Mouse (Mus musculus) limb, embryonic 10.5 days (tissue): ENCODE results near the gene AB124611. TPM values are rescaled to one million over a fixed set of nuclear protein-coding genes. Genes with fewer than 3 reads are reported as not detected.
A peak's percentile ranks its signal among the peaks of the same experiment; 100 is the strongest.
"Not testable (repeated sequence)": the region's sequence is repeated elsewhere in the genome, so short reads cannot be mapped to it uniquely, and the experiment has no call there.

ENCODE experiments used
- DNase-seq: peaks from one replicate; pipeline ENCODE4 v3.0.0-alpha.2; 2017; ENCODE audit warnings: low spot score
- H3K27ac ChIP-seq: fragments of 300-500 bp; sonication (generic); 2 replicates; pipeline ENCODE4 v1.5.1; 2016; ENCODE audit warnings: mild to moderate bottlenecking
- H3K27me3 ChIP-seq: fragments of 300-500 bp; sonication (generic); 2 replicates; pipeline ENCODE4 v1.6.1; 2016; ENCODE audit warnings: low read depth, mild to moderate bottlenecking; ENCODE audit not compliant: poor library complexity, severe bottlenecking
- H3K36me3 ChIP-seq: fragments of 300-500 bp; sonication (generic); 2 replicates; pipeline ENCODE4 v1.6.1; 2016; ENCODE audit warnings: mild to moderate bottlenecking, moderate library complexity
- H3K4me1 ChIP-seq: fragments of 300-500 bp; sonication (generic); 2 replicates; pipeline ENCODE4 v1.6.1; 2016
- H3K4me3 ChIP-seq: fragments of 300-500 bp; sonication (generic); 2 replicates; pipeline ENCODE4 v1.5.1; 2016; ENCODE audit warnings: mild to moderate bottlenecking, moderate library complexity
- H3K9me3 ChIP-seq: fragments of 300-500 bp; sonication (generic); replicated peaks from 2 replicates; pipeline ENCODE4 v1.6.1; 2016; ENCODE audit warnings: mild to moderate bottlenecking
- WGBS: fragments of 180-500 bp; shearing (Covaris S2); methylation state at CpG from one replicate; pipeline ENCODE4 v1.1.7; 2016; 5-methylcytosine and 5-hydroxymethylcytosine counted together
- polyA plus RNA-seq: library from polyadenylated mRNA; unstranded; fragments of >200 nt; fragmentation: Nextera tagmentation; extraction: Ambion mirVana; gene quantifications from 2 replicates; pipeline ENCODE4 v1.2.1, GENCODE M21; 2016

Gene AB124611
- 3.6 and 4.3 TPM in 2 replicates for polyA plus RNA-seq

DNA sequence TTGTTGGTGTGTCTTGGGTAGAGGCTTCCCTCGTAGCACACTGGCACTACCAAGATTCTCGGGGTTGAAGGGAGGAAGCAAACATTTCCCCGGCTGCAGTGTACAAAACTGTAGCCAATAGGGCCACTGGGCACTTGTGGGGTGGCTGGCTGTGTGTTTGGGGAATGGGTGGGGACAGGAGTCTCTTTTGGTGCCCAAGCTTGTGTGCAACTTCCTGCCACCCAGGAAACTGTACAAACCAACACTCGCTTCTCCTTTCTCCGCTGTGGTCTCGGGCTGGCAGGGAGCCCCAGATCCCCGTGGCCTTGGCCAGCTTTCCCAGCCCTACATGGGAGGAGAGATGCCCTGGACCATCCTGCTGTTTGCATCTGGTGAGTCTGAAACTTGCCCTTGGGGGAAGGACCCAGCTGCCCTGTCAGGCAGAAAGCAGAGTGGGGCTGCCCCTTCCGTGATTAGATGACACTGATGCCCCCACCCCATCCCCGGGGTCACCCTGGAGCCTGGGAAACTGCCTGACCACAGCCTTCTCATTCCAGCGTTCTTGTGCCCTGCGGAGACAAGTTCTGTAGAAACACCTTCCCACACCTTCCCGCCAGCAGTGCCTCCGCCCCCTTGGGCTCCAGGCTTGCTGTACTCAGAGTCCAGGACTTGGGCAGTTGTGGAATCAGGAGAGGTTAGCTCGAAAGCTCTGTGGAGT, at the start of gene AB124611:
Gene AB124611 (plus strand): TSS at position 240 of the 697 bp plus-strand sequence.
- WGBS: 66% methylated on average over 14 of the region's 14 CpGs
- DNase-seq: no peak
- Histone ChIP-seq H3K27me3 (no peaks in the 10 kb centered on the region), H3K27ac (no peak within 1 kb of the TSS), H3K4me1 (peaks cover 8% of the 10 kb centered on the region; the same call in 1 of the 2 replicates), H3K36me3 (no peaks in the 10 kb centered on the region), H3K9me3 (no peaks in the 10 kb centered on the region), H3K4me3 (no peak within 1 kb of the TSS)

DNA sequence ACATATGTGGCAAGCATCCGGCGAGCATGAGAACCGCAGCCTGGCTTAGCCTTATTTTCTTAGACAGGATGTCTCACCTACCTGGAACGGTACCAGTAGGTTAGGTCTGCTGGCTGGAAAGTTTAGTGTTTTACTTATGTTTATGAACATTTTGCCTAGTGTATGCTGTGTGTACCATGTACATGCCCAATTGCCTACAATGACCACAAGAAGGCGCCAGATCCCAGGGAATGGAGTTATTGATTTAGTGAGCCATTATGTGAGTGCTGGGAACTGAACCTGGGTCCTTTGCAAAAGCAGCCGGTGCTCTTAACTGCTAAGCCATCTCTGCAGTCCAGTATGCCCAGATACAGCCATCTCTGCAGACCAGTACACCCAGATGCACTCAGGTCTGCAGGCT, 48.3 kb upstream of the AB124611 start:
- H3K36me3 ChIP-seq: peaks cover 96% of the 10 kb centered on the region
- H3K27me3 ChIP-seq: no peaks in the 10 kb centered on the region
- H3K27ac ChIP-seq: no peak overlapping the region
- 98% methylated on average over 6 of the region's 6 CpGs for WGBS
- no peaks in the 10 kb centered on the region for H3K9me3 ChIP-seq
- H3K4me1 ChIP-seq: no peaks in the 10 kb centered on the region
- no peak overlapping the region for H3K4me3 ChIP-seq
- DNase-seq: no peak

DNA sequence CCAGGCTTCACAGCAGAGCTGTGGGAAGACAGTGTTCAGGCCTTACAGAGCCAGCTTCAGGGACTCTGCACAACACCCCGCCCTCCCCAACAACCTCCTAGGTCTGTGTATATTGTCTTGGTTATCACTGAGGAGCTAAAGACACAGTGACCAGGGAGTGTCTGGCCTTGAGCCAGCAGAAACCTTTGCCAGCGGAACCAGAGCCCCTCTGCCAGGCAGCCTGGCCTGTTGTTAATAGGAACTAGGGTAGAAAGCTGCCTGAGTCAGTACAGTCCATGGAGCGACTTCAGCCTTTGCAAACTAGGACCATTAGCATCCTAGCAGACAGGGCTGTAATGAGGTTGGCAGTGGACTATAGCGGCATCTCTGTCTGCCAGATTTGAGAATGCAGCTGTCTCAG, 41.9 kb upstream of the AB124611 start:
- WGBS: 95% methylated on average over 4 of the region's 4 CpGs
- no peak for DNase-seq
- H3K4me3 ChIP-seq: no peak overlapping the region
- no peaks in the 10 kb centered on the region for H3K4me1 ChIP-seq
- no peaks in the 10 kb centered on the region for H3K27me3 ChIP-seq
- no peak overlapping the region for H3K27ac ChIP-seq
- H3K36me3 ChIP-seq: peaks cover 93% of the 10 kb centered on the region
- no peaks in the 10 kb centered on the region for H3K9me3 ChIP-seq

DNA sequence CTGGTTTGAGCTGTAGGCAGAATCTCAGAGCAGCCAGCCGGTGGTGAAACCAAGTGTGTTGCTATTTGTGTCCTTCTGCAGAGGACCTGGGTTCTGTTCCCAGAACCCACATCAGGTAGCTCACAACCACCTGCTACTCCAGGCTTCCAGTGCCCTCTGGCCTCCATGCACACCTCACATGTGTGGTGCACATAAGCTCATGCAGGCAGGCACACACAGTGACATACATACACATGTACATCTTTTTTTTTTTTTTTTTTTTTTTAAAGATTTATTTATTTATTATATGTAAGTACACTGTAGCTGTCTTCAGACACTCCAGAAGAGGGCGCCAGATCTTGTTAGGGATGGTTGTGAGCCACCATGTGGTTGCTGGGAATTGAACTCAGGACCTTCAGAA, 37.7 kb upstream of the AB124611 start:
- not testable (repeated sequence) for H3K4me3 ChIP-seq, H3K9me3 ChIP-seq, DNase-seq, H3K27ac ChIP-seq, H3K27me3 ChIP-seq, H3K4me1 ChIP-seq
- WGBS: 91% methylated on average over 1 of the region's 2 CpGs
- peaks cover 93% of the 10 kb centered on the region for H3K36me3 ChIP-seq

DNA sequence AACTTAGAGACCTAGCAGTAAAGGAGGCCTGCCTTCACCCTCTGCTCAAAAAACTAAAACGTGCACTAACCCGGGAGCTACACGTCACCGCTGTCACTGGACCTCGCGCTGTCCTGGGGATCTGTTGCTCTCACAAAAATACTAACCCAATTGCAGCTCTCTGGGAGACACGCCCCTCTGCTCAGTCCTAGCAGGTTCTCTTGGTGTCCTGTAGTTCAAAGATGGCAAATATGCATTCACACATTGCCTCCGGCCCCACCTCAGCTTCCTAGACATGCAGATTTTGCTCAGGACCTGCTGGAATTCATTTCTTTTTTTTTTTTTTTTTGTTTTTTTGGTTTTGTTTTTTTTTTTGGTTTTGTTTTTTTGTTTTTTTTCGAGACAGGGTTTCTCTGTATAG, 35.3 kb upstream of the AB124611 start:
- no peak overlapping the region for H3K4me3 ChIP-seq
- H3K36me3 ChIP-seq: peaks cover 92% of the 10 kb centered on the region
- WGBS: 90% methylated on average over 9 of the region's 9 CpGs
- DNase-seq: no peak
- H3K9me3 ChIP-seq: no peaks in the 10 kb centered on the region
- H3K27me3 ChIP-seq: no peaks in the 10 kb centered on the region
- H3K27ac ChIP-seq: no peak overlapping the region
- peaks cover 22% of the 10 kb centered on the region for H3K4me1 ChIP-seq

DNA sequence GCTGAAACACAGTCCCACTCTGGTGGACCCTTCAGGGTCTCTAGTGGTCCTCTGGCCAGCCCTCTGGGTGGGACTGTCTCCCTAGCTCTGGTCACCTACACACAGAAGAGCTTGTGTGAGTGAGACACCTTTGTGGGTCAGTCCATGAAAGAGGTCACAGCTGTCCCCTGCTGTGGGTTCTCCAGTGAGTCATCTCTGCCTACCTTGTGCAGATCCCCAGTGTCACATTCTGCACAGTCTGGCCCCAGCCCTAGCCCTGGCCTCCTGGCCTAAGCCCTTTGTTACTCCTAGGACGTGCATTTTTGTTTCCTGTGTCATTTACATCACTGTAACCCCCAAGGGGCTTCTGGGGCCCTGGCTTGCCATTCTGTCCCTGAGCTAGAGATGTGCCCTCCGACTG, 32.1 kb upstream of the AB124611 start:
- Histone ChIP-seq H3K9me3 (no peaks in the 10 kb centered on the region), H3K4me1 (peaks cover 50% of the 10 kb centered on the region), H3K36me3 (peaks cover 68% of the 10 kb centered on the region), H3K4me3 (no peak overlapping the region), H3K27ac (peak overlapping the region; percentile 66), H3K27me3 (no peaks in the 10 kb centered on the region)
- WGBS: 64% methylated on average over 2 of the region's 2 CpGs
- no peak for DNase-seq

DNA sequence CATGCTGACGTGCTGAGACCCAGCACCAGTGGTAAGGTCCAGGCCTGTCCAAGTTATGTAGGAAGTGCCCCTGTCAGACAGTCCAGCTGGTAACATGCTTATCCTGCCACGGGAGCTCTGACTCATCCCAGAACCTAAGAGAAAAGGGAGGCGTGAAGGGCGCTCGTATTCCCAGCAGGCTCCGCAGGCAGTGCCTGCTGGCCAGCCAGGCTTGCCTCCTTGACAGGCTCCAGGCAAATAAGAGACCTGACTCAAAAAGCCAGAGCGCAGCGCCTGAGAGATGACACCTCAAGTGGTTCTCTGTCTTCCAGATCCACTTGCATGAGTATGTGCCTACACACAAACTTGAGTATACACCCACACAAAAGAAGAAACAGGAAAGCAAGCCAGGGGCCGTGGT, 31.2 kb upstream of the AB124611 start:
- Histone ChIP-seq H3K36me3 (peaks cover 68% of the 10 kb centered on the region), H3K4me3 (peak overlapping the region; percentile 49), H3K27me3 (no peaks in the 10 kb centered on the region), H3K4me1 (peaks cover 52% of the 10 kb centered on the region), H3K27ac (peak overlapping the region; percentile 66), H3K9me3 (no peaks in the 10 kb centered on the region)
- 83% methylated on average over 9 of the region's 9 CpGs for WGBS
- no peak for DNase-seq

DNA sequence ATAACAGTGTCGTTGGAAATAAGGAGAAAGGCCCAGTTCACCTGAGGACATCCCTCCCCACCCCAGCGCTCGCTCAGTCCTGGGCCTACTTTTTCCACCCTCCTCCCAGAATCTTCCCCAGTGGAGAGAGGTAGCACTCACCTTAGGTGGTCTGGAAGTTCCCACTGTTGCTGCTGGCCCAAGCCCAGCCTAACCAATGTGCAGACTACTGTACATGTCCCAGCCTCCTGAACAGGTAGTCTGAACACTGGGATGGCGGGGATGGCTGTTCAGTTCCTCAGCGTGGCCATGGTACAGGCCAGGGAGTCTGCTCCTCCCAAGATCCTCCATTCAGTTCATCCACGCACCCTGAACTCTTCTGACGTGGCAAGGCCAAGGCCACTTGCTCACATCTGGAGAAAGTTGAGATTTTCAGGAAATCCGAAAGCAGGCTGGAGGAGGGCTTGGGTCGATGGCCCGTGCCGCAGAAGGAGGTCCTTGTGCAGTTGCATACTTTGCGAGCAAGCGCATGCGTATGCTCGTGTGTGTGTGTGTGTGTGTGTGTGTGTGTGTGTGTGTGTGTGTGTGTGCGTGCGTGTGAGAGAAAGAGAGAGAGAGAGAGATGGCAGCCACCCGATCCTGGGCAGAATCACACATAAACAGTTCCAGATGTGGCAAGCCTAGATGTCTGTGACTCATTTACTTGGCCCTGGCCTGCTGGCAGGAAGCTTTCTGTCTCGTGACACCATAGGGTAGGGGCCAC, 29.5 kb upstream of the AB124611 start:
- no peaks in the 10 kb centered on the region for H3K27me3 ChIP-seq
- peak overlapping the region; percentile 49 for H3K4me3 ChIP-seq
- WGBS: 36% methylated on average over 19 of the region's 19 CpGs
- H3K36me3 ChIP-seq: peaks cover 60% of the 10 kb centered on the region
- H3K4me1 ChIP-seq: peaks cover 52% of the 10 kb centered on the region
- H3K9me3 ChIP-seq: no peaks in the 10 kb centered on the region
- peak overlapping the region; percentile 92 for H3K27ac ChIP-seq
- DNase-seq: peak; percentile 88

DNA sequence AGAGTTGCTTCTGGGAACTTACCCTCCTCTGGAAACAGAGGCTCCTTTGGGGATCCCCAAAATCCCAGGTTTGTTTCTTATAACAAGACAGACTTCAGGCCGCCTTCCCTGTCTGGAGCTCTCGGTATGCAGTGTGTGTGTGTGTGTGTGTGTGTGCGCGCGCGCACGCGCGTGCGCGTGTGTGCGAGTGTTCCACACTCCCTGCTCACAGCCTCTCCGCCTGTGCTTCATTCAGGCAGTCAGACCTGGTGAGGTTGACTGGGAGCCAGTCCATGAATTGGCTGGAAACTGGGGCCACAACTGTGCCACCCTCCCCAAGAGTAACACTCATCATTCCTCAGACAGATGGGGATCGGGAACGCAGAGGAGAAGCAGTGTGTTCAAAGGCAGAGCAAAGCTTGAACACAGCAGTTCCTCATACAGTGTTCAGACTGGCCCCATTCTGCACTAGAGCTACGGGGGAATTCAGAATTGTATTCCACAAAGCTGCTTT, 28.9 kb upstream of the AB124611 start:
- H3K4me1 ChIP-seq: peaks cover 52% of the 10 kb centered on the region

DNA sequence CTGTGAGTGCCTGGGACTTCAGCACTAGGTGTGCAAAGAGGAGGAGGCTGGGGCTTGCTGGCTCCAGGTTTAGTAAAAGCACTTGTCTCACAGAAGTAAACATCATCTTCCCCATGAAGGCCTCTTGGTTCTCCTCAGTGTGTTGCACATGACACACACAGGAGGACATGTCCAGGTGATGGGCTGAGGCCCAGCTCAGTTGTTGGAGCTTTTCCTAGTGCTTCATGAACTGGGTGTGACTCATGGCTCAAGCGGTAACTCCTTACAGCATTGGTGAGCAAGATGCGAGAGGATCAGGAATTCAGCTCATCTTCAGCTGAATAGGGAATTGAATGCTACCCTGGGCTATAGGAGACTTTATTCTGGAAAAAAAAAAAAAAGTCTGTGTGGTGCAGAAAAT, 28.3 kb upstream of the AB124611 start:
- Histone ChIP-seq H3K4me3 (peak overlapping the region; percentile 49; the same call in 1 of the 2 replicates), H3K27me3 (no peaks in the 10 kb centered on the region), H3K36me3 (peaks cover 53% of the 10 kb centered on the region), H3K27ac (peak overlapping the region; percentile 92), H3K9me3 (no peaks in the 10 kb centered on the region), H3K4me1 (peaks cover 52% of the 10 kb centered on the region)
- 95% methylated on average over 2 of the region's 2 CpGs for whole genome bisulfite sequencing
- no peak for DNase-seq

More for the DNA sequence above, 28.9 kb upstream of the AB124611 start:
- DNase-seq: no peak
- Histone ChIP-seq H3K36me3 (peaks cover 57% of the 10 kb centered on the region), H3K4me3 (peak overlapping the region; percentile 49), H3K27ac (peak overlapping the region; percentile 92), H3K9me3 (no peaks in the 10 kb centered on the region), H3K27me3 (no peaks in the 10 kb centered on the region)
- WGBS: 76% methylated on average over 16 of the region's 16 CpGs

DNA sequence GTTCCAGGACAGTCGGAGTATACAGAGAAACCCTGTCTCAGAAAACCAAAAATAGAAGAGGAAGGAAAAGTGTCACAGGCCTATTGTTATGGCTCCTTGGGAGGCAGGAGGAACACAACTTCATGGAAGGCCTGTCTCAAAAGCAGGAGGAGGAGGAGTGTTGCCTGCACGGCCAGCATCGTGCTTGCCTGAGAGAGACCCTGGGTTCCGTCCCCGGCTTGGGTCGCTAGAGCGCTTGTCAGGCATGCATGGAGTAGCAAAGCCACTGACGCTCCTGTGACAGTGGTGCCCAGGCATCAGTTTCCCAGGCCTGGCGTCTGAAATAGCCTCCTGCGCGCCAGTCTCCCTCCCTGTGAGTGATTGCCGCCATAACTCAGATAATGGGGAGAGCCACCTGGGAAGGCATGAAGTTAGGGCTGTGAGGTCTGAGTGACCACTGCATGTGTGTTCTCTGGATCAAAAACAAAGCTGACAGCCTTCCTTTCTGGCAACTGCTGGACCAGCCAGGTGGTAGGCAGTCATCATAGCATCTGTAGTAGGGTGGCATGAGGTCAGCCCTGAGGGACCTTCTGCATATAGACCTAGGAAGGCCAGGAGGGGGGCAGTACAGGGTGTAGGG, 27.6 kb upstream of the AB124611 start:
- DNase-seq: no peak
- Histone ChIP-seq H3K4me3 (no peak overlapping the region), H3K4me1 (peaks cover 52% of the 10 kb centered on the region), H3K9me3 (no peaks in the 10 kb centered on the region), H3K27ac (peak overlapping the region; percentile 92), H3K27me3 (no peaks in the 10 kb centered on the region), H3K36me3 (peaks cover 53% of the 10 kb centered on the region)
- WGBS: 91% methylated on average over 12 of the region's 12 CpGs

DNA sequence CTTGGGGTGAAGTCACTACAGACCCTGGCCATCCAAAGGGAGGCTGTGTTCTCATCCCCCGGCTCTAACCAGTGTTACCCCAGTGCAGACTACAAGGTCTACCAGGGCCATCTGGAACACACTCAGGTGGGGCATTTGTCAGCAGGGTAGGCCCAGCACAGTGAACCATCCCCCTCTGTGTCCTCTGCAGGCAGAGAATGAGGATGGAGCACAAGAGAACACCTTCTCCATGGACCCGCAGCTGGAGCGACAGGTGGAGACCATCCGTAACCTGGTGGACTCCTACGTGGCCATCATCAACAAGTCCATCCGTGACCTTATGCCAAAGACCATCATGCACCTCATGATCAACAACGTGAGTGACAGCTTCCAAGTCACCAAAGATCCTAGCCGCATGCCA, 22.6 kb upstream of the AB124611 start:
- Histone ChIP-seq H3K9me3 (no peaks in the 10 kb centered on the region), H3K36me3 (peaks cover 74% of the 10 kb centered on the region), H3K27me3 (no peaks in the 10 kb centered on the region), H3K4me3 (no peak overlapping the region), H3K27ac (no peak overlapping the region), H3K4me1 (0 out of 2 replicates have a peak, but pooled peaks cover 4% of the 10 kb centered on the region)
- DNase-seq: no peak
- 96% methylated on average over 8 of the region's 8 CpGs for WGBS

DNA sequence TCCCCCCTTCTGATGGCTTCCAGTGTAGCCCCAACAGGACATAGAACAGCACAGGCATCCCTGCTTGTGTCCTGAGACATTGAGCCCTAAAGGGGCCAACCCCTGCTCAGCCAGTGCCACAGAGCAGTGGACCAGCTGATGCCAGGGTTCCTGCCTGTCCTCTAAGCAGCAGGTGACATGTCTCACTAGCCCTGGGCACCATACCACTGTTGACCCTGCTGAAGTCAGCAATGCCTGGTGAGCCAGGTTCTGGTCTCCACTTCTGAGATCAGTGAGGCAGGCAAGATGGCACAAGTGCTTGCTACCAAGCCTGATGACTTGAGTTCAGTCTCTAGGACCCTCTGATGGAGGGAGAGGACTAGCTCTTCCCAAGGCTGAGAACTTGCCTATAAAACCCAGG, 20.2 kb upstream of the AB124611 start:
- Histone ChIP-seq H3K4me1 (peaks cover 12% of the 10 kb centered on the region), H3K9me3 (no peaks in the 10 kb centered on the region), H3K4me3 (no peak overlapping the region), H3K27ac (no peak overlapping the region), H3K36me3 (peaks cover 70% of the 10 kb centered on the region), H3K27me3 (no peaks in the 10 kb centered on the region)
- DNase-seq: no peak
